Mouse (Mus musculus) olfactory bulb, adult 2 months (tissue): ENCODE data around the gene Plekha6.

Experiments used
- CTCF ChIP-seq: fragments of 200-500 bp; IDR thresholded peaks from 2 replicates; pipeline ENCODE4 v1.5.1; 2012; ENCODE audit warnings: low read depth, mild to moderate bottlenecking, low read length, moderate library complexity; ENCODE audit not compliant: insufficient read depth
- POLR2A ChIP-seq: fragments of 200-500 bp; IDR thresholded peaks from 2 replicates; pipeline ENCODE4 v1.6.1; 2012; ENCODE audit warnings: mild to moderate bottlenecking, low read depth, low read length, moderate library complexity; ENCODE audit not compliant: insufficient read depth

DNA sequence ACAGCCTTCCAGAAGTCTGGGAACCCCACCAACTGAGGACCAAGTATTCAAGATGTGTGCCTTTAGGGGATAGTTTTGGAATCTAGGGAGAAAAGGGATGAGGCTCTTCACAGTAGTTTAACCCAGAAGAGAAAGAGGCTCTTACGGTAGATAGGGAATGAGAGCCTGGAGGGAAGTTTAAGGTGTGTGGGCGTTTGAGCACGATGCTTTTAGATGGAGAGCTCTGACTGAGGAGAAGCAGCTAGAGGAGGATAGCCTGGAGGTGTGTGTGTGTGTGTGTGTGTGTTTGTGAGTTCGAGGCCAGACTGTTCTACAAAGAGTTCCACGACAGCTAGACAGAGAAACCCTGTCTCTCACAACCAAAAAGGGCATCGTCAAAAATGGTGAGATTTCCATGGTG, 98.6 kb downstream of the Plekha6 start:
- no peak for TF ChIP-seq CTCF
- TF ChIP-seq POLR2A: no peak
